Mouse (Mus musculus) midbrain, embryonic 13.5 days (tissue): ENCODE data around the gene Ankfy1. TPM values are rescaled to one million over a fixed set of nuclear protein-coding genes. Genes with fewer than 3 reads are reported as not detected.
A peak's percentile ranks its signal among the peaks of the same experiment; 100 is the strongest.
"Not testable (repeated sequence)": the region's sequence is repeated elsewhere in the genome, so short reads cannot be mapped to it uniquely, and the experiment has no call there.

Source experiments
- ATAC-seq: fragments of 200-750 bp; cut with Nextera tagmentation; 2 replicates; pipeline ENCODE4 v1.8.0; 2017; ENCODE audit warnings: mild to moderate bottlenecking, moderate TSS enrichment, moderate library complexity
- H3K27ac ChIP-seq: fragments of 300-500 bp; sonication (generic); 2 replicates; pipeline ENCODE4 v1.5.1; 2015; ENCODE audit warnings: inconsistent platforms, mild to moderate bottlenecking, moderate library complexity
- H3K27me3 ChIP-seq: fragments of 300-500 bp; sonication (generic); 2 replicates; pipeline ENCODE4 v1.6.1; 2015; ENCODE audit warnings: mild to moderate bottlenecking, inconsistent platforms
- H3K36me3 ChIP-seq: fragments of 300-500 bp; sonication (generic); 2 replicates; pipeline ENCODE4 v1.6.1; 2015; ENCODE audit warnings: mild to moderate bottlenecking, inconsistent platforms
- H3K4me1 ChIP-seq: fragments of 300-500 bp; sonication (generic); replicated peaks from 2 replicates; pipeline ENCODE4 v1.6.1; 2015; ENCODE audit warnings: inconsistent platforms
- H3K4me2 ChIP-seq: fragments of 300-500 bp; sonication (generic); replicated peaks from 2 replicates; pipeline ENCODE4 v1.6.1; 2015; ENCODE audit warnings: moderate library complexity, mild to moderate bottlenecking, inconsistent platforms
- H3K4me3 ChIP-seq: fragments of 300-500 bp; sonication (generic); replicated peaks from 2 replicates; pipeline ENCODE4 v1.5.1; 2015; ENCODE audit warnings: mild to moderate bottlenecking, inconsistent platforms
- H3K9ac ChIP-seq: fragments of 300-500 bp; sonication (generic); replicated peaks from 2 replicates; pipeline ENCODE4 v1.6.1; 2015; ENCODE audit warnings: mild to moderate bottlenecking, inconsistent platforms
- H3K9me3 ChIP-seq: fragments of 300-500 bp; sonication (generic); 2 replicates; pipeline ENCODE4 v1.6.1; 2016; ENCODE audit warnings: mild to moderate bottlenecking, inconsistent platforms
- WGBS: fragments of 180-500 bp; shearing (Covaris S2); methylation state at CpG from one replicate; pipeline ENCODE4 v1.1.7; 2015; 5-methylcytosine and 5-hydroxymethylcytosine counted together
- polyA plus RNA-seq: library from polyadenylated mRNA; unstranded; fragments of >200 nt; fragmentation: Nextera tagmentation; extraction: Ambion mirVana; gene quantifications from 2 replicates; pipeline ENCODE4 v1.2.1, GENCODE M21; 2015

The Ankfy1 gene
- polyA plus RNA-seq, 1 experiment from 2014 or later, result 26.2 TPM

- no peaks in the 10 kb centered on the region for H3K4me1 ChIP-seq
- H3K27me3 ChIP-seq, result no peaks in the 10 kb centered on the region
- no peak overlapping the region for H3K4me3 ChIP-seq
- H3K9ac ChIP-seq, result no peak overlapping the region
- H3K27ac ChIP-seq, result no peak overlapping the region
- H3K36me3 ChIP-seq, result peaks cover 35% of the 10 kb centered on the region
- no peak overlapping the region for H3K4me2 ChIP-seq
- WGBS, result 98% methylated on average over 3 of the region's 3 CpGs
- no peak for ATAC-seq
- no peaks in the 10 kb centered on the region for H3K9me3 ChIP-seq
Measured at GRCm38 (mm10) chr11:72769061-72769460, 79.3 kb downstream of the Ankfy1 start.

- no peak for ATAC-seq
- WGBS, result 93% methylated on average over 3 of the region's 3 CpGs
- Histone ChIP-seq H3K4me2 (no peak overlapping the region), H3K9me3 (no peaks in the 10 kb centered on the region), H3K27ac (no peak overlapping the region), H3K4me1 (no peaks in the 10 kb centered on the region), H3K27me3 (no peaks in the 10 kb centered on the region), H3K36me3 (peaks cover 27% of the 10 kb centered on the region), H3K4me3 (no peak overlapping the region), H3K9ac (no peak overlapping the region)
Measured at GRCm38 (mm10) chr11:72770324-72770723, 80.5 kb downstream of the Ankfy1 start.

- no peak overlapping the region for H3K4me3 ChIP-seq
- H3K4me1 ChIP-seq, result no peaks in the 10 kb centered on the region
- H3K27me3 ChIP-seq, result no peaks in the 10 kb centered on the region
- no peak overlapping the region for H3K4me2 ChIP-seq
- no peak for ATAC-seq
- no peak overlapping the region for H3K9ac ChIP-seq
- no peak overlapping the region for H3K27ac ChIP-seq
- 83% methylated on average over 5 of the region's 5 CpGs for WGBS
- H3K9me3 ChIP-seq, result no peaks in the 10 kb centered on the region
- H3K36me3 ChIP-seq, result peaks cover 27% of the 10 kb centered on the region
Measured at GRCm38 (mm10) chr11:72770816-72771215, 81.0 kb downstream of the Ankfy1 start.

GRCm38 (mm10) chr11:72771461-72771860 lies 81.7 kb downstream of the Ankfy1 start:
- Histone ChIP-seq H3K9me3 (no peaks in the 10 kb centered on the region), H3K4me1 (no peaks in the 10 kb centered on the region), H3K36me3 (peaks cover 27% of the 10 kb centered on the region), H3K4me2 (no peak overlapping the region), H3K27me3 (no peaks in the 10 kb centered on the region), H3K27ac (no peak overlapping the region), H3K4me3 (no peak overlapping the region), H3K9ac (no peak overlapping the region)
- no peak for ATAC-seq
- 78% methylated on average over 4 of the region's 4 CpGs for WGBS

GRCm38 (mm10) chr11:72772611-72773010 lies 82.8 kb downstream of the Ankfy1 start:
- not testable (repeated sequence) for H3K9ac ChIP-seq, H3K27me3 ChIP-seq, H3K27ac ChIP-seq, H3K4me2 ChIP-seq, H3K4me1 ChIP-seq, H3K4me3 ChIP-seq, H3K9me3 ChIP-seq, ATAC-seq
- 27% methylated on average over 1 of the region's 1 CpGs for WGBS
- peaks cover 21% of the 10 kb centered on the region for H3K36me3 ChIP-seq

- H3K9ac ChIP-seq, result no peak overlapping the region
- H3K9me3 ChIP-seq, result no peaks in the 10 kb centered on the region
- no peak overlapping the region for H3K4me3 ChIP-seq
- no peak overlapping the region for H3K27ac ChIP-seq
- ATAC-seq, result no peak
- no peak overlapping the region for H3K4me2 ChIP-seq
- H3K36me3 ChIP-seq, result no peaks in the 10 kb centered on the region
- H3K27me3 ChIP-seq, result no peaks in the 10 kb centered on the region
- H3K4me1 ChIP-seq, result no peaks in the 10 kb centered on the region
Measured at GRCm38 (mm10) chr11:72778957-72779356, 89.2 kb downstream of the Ankfy1 start.

GRCm38 (mm10) chr11:72782103-72782502 lies 92.3 kb downstream of the Ankfy1 start:
- Histone ChIP-seq H3K4me1 (no peaks in the 10 kb centered on the region), H3K9ac (no peak overlapping the region), H3K4me2 (no peak overlapping the region), H3K4me3 (no peak overlapping the region), H3K27me3 (no peaks in the 10 kb centered on the region), H3K36me3 (no peaks in the 10 kb centered on the region), H3K9me3 (no peaks in the 10 kb centered on the region), H3K27ac (no peak overlapping the region)
- WGBS, result 81% methylated on average over 2 of the region's 2 CpGs
- ATAC-seq, result no peak

GRCm38 (mm10) chr11:72782503-72782902 lies 92.7 kb downstream of the Ankfy1 start:
- Histone ChIP-seq H3K4me1 (no peaks in the 10 kb centered on the region), H3K9ac (no peak overlapping the region), H3K4me2 (no peak overlapping the region), H3K9me3 (no peaks in the 10 kb centered on the region), H3K27ac (no peak overlapping the region), H3K36me3 (no peaks in the 10 kb centered on the region), H3K4me3 (no peak overlapping the region), H3K27me3 (no peaks in the 10 kb centered on the region)
- 87% methylated on average over 3 of the region's 3 CpGs for WGBS
- no peak for ATAC-seq

GRCm38 (mm10) chr11:72792033-72792432 lies 102.2 kb downstream of the Ankfy1 start:
- peaks cover 10% of the 10 kb centered on the region for H3K4me1 ChIP-seq
- H3K27me3 ChIP-seq, result no peaks in the 10 kb centered on the region
- H3K36me3 ChIP-seq, result no peaks in the 10 kb centered on the region
- H3K4me2 ChIP-seq, result no peak overlapping the region
- H3K9ac ChIP-seq, result no peak overlapping the region
- no peak for ATAC-seq
- no peak overlapping the region for H3K4me3 ChIP-seq
- H3K9me3 ChIP-seq, result no peaks in the 10 kb centered on the region
- H3K27ac ChIP-seq, result no peak overlapping the region

- peak overlapping the region; percentile 100 for H3K4me3 ChIP-seq
- no peaks in the 10 kb centered on the region; the same call in 1 of the 2 replicates for H3K36me3 ChIP-seq
- no peaks in the 10 kb centered on the region for H3K27me3 ChIP-seq
- peaks cover 33% of the 10 kb centered on the region for H3K4me1 ChIP-seq
- peak overlapping the region; percentile 88 for H3K9ac ChIP-seq
- peak; percentile 60 for ATAC-seq
- peak overlapping the region; percentile 86 for H3K4me2 ChIP-seq
- H3K9me3 ChIP-seq, result no peaks in the 10 kb centered on the region
- H3K27ac ChIP-seq, result peak overlapping the region; percentile 93
- WGBS, result 19% methylated on average over 14 of the region's 14 CpGs
Measured at GRCm38 (mm10) chr11:72795149-72795454, 105.3 kb downstream of the Ankfy1 start.

- under 1% methylated on average over 69 of the region's 69 CpGs for WGBS
- peak; percentile 96 for ATAC-seq
- H3K9ac ChIP-seq, result peak within 1 kb of the TSS; percentile 93
- H3K27ac ChIP-seq, result peak within 1 kb of the TSS; percentile 93
- H3K4me2 ChIP-seq, result peak within 1 kb of the TSS; percentile 97
- no peaks in the 10 kb centered on the region; the same call in 1 of the 2 replicates for H3K36me3 ChIP-seq
- H3K27me3 ChIP-seq, result no peaks in the 10 kb centered on the region
- no peaks in the 10 kb centered on the region for H3K9me3 ChIP-seq
- H3K4me1 ChIP-seq, result peaks cover 33% of the 10 kb centered on the region
- peak within 1 kb of the TSS; percentile 100 for H3K4me3 ChIP-seq
Measured at GRCm38 (mm10) chr11:72795455-72796295, 105.9 kb downstream of the Ankfy1 start, which contains the start of the genes Cyb5d2 and Zzef1. Cyb5d2 (minus strand) TSS chr11:72796142. Zzef1 (plus strand) TSS chr11:72796226.

- under 1% methylated on average over 38 of the region's 42 CpGs for WGBS
- Histone ChIP-seq H3K4me1 (peaks cover 33% of the 10 kb centered on the region), H3K27ac (peak overlapping the region; percentile 77), H3K4me2 (peak overlapping the region; percentile 97), H3K9ac (peak overlapping the region; percentile 93), H3K27me3 (no peaks in the 10 kb centered on the region), H3K36me3 (no peaks in the 10 kb centered on the region; the same call in 1 of the 2 replicates), H3K4me3 (peak overlapping the region; percentile 100), H3K9me3 (no peaks in the 10 kb centered on the region)
- ATAC-seq, result no peak; the same call in 1 of the 2 replicates
Measured at GRCm38 (mm10) chr11:72796296-72796687, 106.5 kb downstream of the Ankfy1 start.
